ENCODE assay signal across 13 mouse cellular contexts in the genomic region with DNA sequence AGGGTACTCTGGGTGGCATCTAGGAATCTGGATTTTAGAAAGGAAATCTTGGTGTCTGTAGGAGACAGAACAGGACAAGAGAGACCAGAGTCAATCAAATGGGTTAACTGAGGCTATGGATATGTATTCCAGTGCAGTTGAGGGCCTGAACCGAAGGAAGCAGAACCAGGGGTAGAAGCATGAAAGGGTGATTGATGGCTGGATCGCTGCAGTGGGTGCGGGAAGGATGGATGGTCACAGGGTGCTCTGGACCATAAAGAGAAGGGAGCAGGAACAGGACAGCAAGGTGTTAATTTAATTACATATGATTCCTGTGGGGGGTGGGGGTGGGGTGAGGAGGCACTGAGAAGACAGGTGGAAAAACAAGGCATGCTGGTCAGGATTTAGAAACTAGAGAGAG.
"Had no signal": no experiment of that assay in that cellular context is flagged by ENCODE, and none has a peak within 500 bp of the region (broad histone marks: within the 10 kb centered on the region; RNA-seq: fewer than 3 reads in every experiment).

No protein-coding gene starts in this region.

- DNase-seq: right cerebral cortex, adult 18-20 months; right cerebral cortex, postnatal 14 days; right cerebral cortex, postnatal 25 days; spleen, adult 18-20 months; thymus, adult 18-20 months; thymus, adult 2 months; thymus, postnatal 14 days; thymus, postnatal 25 days; thymus, postnatal 36 days; thymus, postnatal 4 days had no signal

- H3K9ac ChIP-seq: neural tube, embryonic 15.5 days; stomach, embryonic 15.5 days had no signal

- H3K4me3 ChIP-seq: neural tube, embryonic 15.5 days; stomach, embryonic 15.5 days had no signal

- H3K9me3 ChIP-seq: neural tube, embryonic 15.5 days; stomach, embryonic 15.5 days had no signal

- H3K27ac ChIP-seq: neural tube, embryonic 15.5 days; stomach, embryonic 15.5 days; stomach, postnatal 0 days had no signal

- H3K27me3 ChIP-seq: neural tube, embryonic 15.5 days; stomach, embryonic 15.5 days had no signal

- H3K4me2 ChIP-seq: neural tube, embryonic 15.5 days; stomach, embryonic 15.5 days had no signal

- H3K4me1 ChIP-seq: neural tube, embryonic 15.5 days had no signal

- H3K36me3 ChIP-seq: neural tube, embryonic 15.5 days; stomach, embryonic 15.5 days had no signal
